ENCODE assay signal across 8 mouse cellular contexts in the genomic region with DNA sequence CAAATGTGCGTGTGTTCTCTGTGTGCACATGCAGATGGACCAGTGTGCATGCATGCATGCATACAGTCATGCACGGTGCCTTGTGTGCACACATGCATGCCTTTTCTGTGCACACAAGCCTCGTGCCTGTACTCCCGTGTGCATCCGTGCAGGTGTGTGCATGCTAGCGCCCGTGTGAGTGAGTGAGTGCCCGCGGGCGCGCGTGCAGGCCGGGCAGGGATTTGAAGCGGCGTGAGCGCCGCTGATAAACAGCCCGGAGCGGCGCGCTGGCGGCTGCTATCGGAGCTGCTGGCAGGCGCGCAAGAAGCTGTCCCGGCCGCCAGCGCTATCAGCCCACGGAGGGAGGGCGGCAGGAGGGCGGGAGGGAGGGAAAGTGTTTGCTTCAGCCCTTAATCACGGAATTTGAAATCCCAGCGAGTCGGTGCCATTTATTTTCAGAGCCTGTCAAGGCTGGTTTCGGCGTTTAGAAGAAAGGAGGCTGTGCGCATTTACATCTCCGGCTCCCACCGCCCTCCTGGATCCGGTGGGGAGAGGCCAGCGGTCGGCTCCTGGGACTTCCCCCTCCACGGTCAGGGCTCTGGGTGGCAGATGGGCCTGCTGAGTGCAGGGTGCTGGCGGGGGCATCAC.
DNase-seq lines count a peak whose midpoint lies in the region; ATAC-seq and TF ChIP-seq lines count a peak whose summit lies in the region.

No protein-coding gene starts in this region.

- H3K9ac ChIP-seq in MEL (ENCODE audit: control insufficient read depth, low read depth, low read length, poor library complexity, severe bottlenecking): no peak overlapping the region
- H3K9ac ChIP-seq in forebrain, embryonic 16.5 days (replicated peaks; ENCODE audit: low read depth, low read length): peak overlapping the region; percentile 76
- peak overlapping the region; percentile 69 for H3K9ac ChIP-seq in hindbrain, embryonic 11.5 days (ENCODE audit: low read depth, low read length)
- peak overlapping the region; percentile 72 for H3K9ac ChIP-seq in lung, embryonic 16.5 days (ENCODE audit: low read length)

- 0 out of 4 replicates have a peak, but pooled peaks cover 0 to 4% of the 10 kb centered on the region in 2 experiments for H3K4me1 ChIP-seq in MEL (ENCODE audit: control insufficient read depth in 1 of 2, insufficient read depth in 2 of 2, low read length in 2 of 2)
- peaks cover 24% of the 10 kb centered on the region for H3K4me1 ChIP-seq in forebrain, embryonic 16.5 days (replicated peaks; ENCODE audit: control insufficient read depth, insufficient read depth, low read length)
- H3K4me1 ChIP-seq in hindbrain, embryonic 11.5 days (replicated peaks; ENCODE audit: control insufficient read depth, insufficient read depth, low read length): peaks cover 18% of the 10 kb centered on the region
- peaks cover 27% of the 10 kb centered on the region for H3K4me1 ChIP-seq in lung, embryonic 16.5 days (replicated peaks; ENCODE audit: control insufficient read depth, insufficient read depth, low read length)

- no peaks in the 10 kb centered on the region for H3K79me2 ChIP-seq in MEL (ENCODE audit: control insufficient read depth, insufficient read depth, low read length, poor library complexity)

- WGBS in forebrain, embryonic 16.5 days: under 1% methylated on average over 44 of the region's 44 CpGs
- WGBS in hindbrain, embryonic 11.5 days: under 1% methylated on average over 43 of the region's 44 CpGs
- WGBS in lung, embryonic 16.5 days: under 1% methylated on average over 42 of the region's 44 CpGs

- no peak for TF ChIP-seq EP300 in MEL (IDR thresholded peaks at IDR 0.05; ENCODE audit: low read depth in 1 of 2, low read length in 2 of 2)

- no peak overlapping the region for H3K4me3 ChIP-seq in MEL (ENCODE audit: control insufficient read depth in 1 of 2, insufficient read depth in 1 of 2, low read depth in 2 of 2, low read length in 2 of 2)
- H3K4me3 ChIP-seq in forebrain, embryonic 16.5 days (replicated peaks; ENCODE audit: low read length): peak overlapping the region; percentile 33
- H3K4me3 ChIP-seq in hindbrain, embryonic 11.5 days (ENCODE audit: low read depth, low read length): peak overlapping the region; percentile 30
- peak overlapping the region; percentile 31 for H3K4me3 ChIP-seq in lung, embryonic 16.5 days (ENCODE audit: low read length)

- H3K9me3 ChIP-seq in MEL (replicated peaks; ENCODE audit: insufficient read depth, low read length): no peaks in the 10 kb centered on the region
- H3K9me3 ChIP-seq in forebrain, embryonic 16.5 days (ENCODE audit: control insufficient read depth, low read length): no peaks in the 10 kb centered on the region
- no peaks in the 10 kb centered on the region for H3K9me3 ChIP-seq in hindbrain, embryonic 11.5 days (ENCODE audit: control insufficient read depth, low read length)
- H3K9me3 ChIP-seq in lung, embryonic 16.5 days (ENCODE audit: control insufficient read depth, low read length): peaks cover 5% of the 10 kb centered on the region; the same call in 1 of the 2 replicates

- H3K27ac ChIP-seq in MEL (ENCODE audit: control insufficient read depth, low read depth, low read length): no peak overlapping the region
- H3K27ac ChIP-seq in forebrain, embryonic 16.5 days (ENCODE audit: low read length): peak overlapping the region; percentile 99
- peak overlapping the region; percentile 92 for H3K27ac ChIP-seq in hindbrain, embryonic 11.5 days (ENCODE audit: low read depth, low read length)
- peak overlapping the region; percentile 98 for H3K27ac ChIP-seq in lung, embryonic 16.5 days (ENCODE audit: low read length)

- no peaks in the 10 kb centered on the region for H3K36me3 ChIP-seq in MEL (ENCODE audit: control insufficient read depth in 1 of 2, insufficient read depth in 2 of 2, low read length in 2 of 2)
- H3K36me3 ChIP-seq in forebrain, embryonic 16.5 days (ENCODE audit: control insufficient read depth, insufficient read depth): no peaks in the 10 kb centered on the region
- H3K36me3 ChIP-seq in hindbrain, embryonic 11.5 days (ENCODE audit: control insufficient read depth, insufficient read depth, low read length): no peaks in the 10 kb centered on the region
- H3K36me3 ChIP-seq in lung, embryonic 16.5 days (ENCODE audit: control insufficient read depth, insufficient read depth, low read length): no peaks in the 10 kb centered on the region; the same call in 1 of the 2 replicates

- DNase-seq in MEL (ENCODE audit: low read depth, low spot score): peak; percentile 43
- DNase-seq in cerebellum, adult 11-12 months: peak; percentile 74
- DNase-seq in hindbrain, embryonic 11.5 days (ENCODE audit: low spot score): peak; percentile 77
- peak; percentile 70 to 73 for DNase-seq in layer of hippocampus, postnatal 14 days (ENCODE audit: low spot score in 2 of 2)
- DNase-seq in retina, postnatal 1 day: peak; percentile 84

- peak; percentile 85 for ATAC-seq in forebrain, embryonic 16.5 days
- peak; percentile 75 for ATAC-seq in hindbrain, embryonic 11.5 days (ENCODE audit: low FRiP score)
- ATAC-seq in lung, embryonic 16.5 days (ENCODE audit: low read depth): peak; percentile 83
- no peak for ATAC-seq in erythroid progenitor cell, adult 5-6 weeks (replicated peaks; ENCODE audit: low FRiP score, poor library complexity, severe bottlenecking)

- TF ChIP-seq POLR2A in MEL (IDR thresholded peaks at IDR 0.05; ENCODE audit: control insufficient read depth in 1 of 2, insufficient read depth in 1 of 2, low read depth in 1 of 2, low read length in 2 of 2, poor library complexity in 1 of 2): no peak

- TF ChIP-seq RAD21 in MEL (IDR thresholded peaks at IDR 0.05; ENCODE audit: low read depth, low read length): no peak

- peaks cover 6 to 8% of the 10 kb centered on the region in 2 experiments; a peak in 3 of 4 replicates for H3K27me3 ChIP-seq in MEL (ENCODE audit: control insufficient read depth in 1 of 2, insufficient read depth in 2 of 2, low read length in 2 of 2)
- H3K27me3 ChIP-seq in forebrain, embryonic 16.5 days (replicated peaks; ENCODE audit: control insufficient read depth, insufficient read depth, low read length): no peaks in the 10 kb centered on the region
- no peaks in the 10 kb centered on the region for H3K27me3 ChIP-seq in hindbrain, embryonic 11.5 days (ENCODE audit: control insufficient read depth, insufficient read depth, low read length)
- H3K27me3 ChIP-seq in lung, embryonic 16.5 days (ENCODE audit: control insufficient read depth, insufficient read depth, low read depth, low read length): no peaks in the 10 kb centered on the region

- TF ChIP-seq CTCF in MEL (IDR thresholded peaks at IDR 0.05 in 2 of 3, conservative IDR thresholded peaks at IDR 0.05 in 1 of 3; ENCODE audit: control insufficient read depth in 1 of 3, insufficient read depth in 1 of 3, low read depth in 2 of 3, low read length in 3 of 3, poor library complexity in 1 of 3, severe bottlenecking in 1 of 3): no peak

- H3K4me2 ChIP-seq in forebrain, embryonic 16.5 days (ENCODE audit: low read length): peak overlapping the region; percentile 64
- H3K4me2 ChIP-seq in hindbrain, embryonic 11.5 days (replicated peaks; ENCODE audit: low read depth, low read length): peak overlapping the region; percentile 63
- H3K4me2 ChIP-seq in lung, embryonic 16.5 days (ENCODE audit: low read depth, low read length): peak overlapping the region; percentile 63

TF ChIP-seq in MEL, 35 proteins besides CTCF, POLR2A, EP300 and RAD21:
- TF ChIP-seq ETS1 (IDR thresholded peaks at IDR 0.05; ENCODE audit: low read depth, low read length) (no peak), BHLHE40 (IDR thresholded peaks at IDR 0.05; ENCODE audit: borderline replicate concordance, low read depth, low read length) (peak; percentile 19; the same call in 1 of the 2 replicates)

Comparison
In these comparisons a context has a peak if more than half of its experiments do, and no peak if none do; other contexts are left out.
1. H3K4me3 ChIP-seq: peak in forebrain, embryonic 16.5 days (single experiment), hindbrain, embryonic 11.5 days (single experiment) and lung, embryonic 16.5 days (single experiment); none in MEL (0 of 2).
2. Peak in every context shown above with its lines, with median percentiles within 50 percentile points of each other: DNase-seq and H3K4me2 ChIP-seq.